Comparison of ENCODE assay signal across 11 mouse cellular contexts in genomic region chr6:115915601-115916445, GRCm38 (mm10). TPM values are rescaled to one million over a fixed set of nuclear protein-coding genes. Genes with fewer than 3 reads are reported as not detected.
A peak's percentile ranks its signal among the peaks of the same experiment; 100 is the strongest.
DNase-seq lines count a peak whose midpoint lies in the region; ATAC-seq and TF ChIP-seq lines count a peak whose summit lies in the region.
"Had no signal": no experiment of that assay in that cellular context is flagged by ENCODE, and none has a peak within 500 bp of the region (broad histone marks: within the 10 kb centered on the region; RNA-seq: fewer than 3 reads in every experiment).

No protein-coding gene starts in this region.

- no peak overlapping the region for H3K4me2 ChIP-seq in kidney, embryonic 16.5 days (replicated peaks; ENCODE audit: low read depth, low read length)
- H3K4me2 ChIP-seq in forebrain, postnatal 0 days (ENCODE audit: low read depth): no peak overlapping the region

- TF ChIP-seq POLR2A in kidney, adult 2 months (IDR thresholded peaks at IDR 0.05; ENCODE audit: low read depth, low read length): no peak

- no peak for TF ChIP-seq CTCF in kidney, adult 2 months (conservative IDR thresholded peaks at IDR 0.05; ENCODE audit: insufficient read depth, insufficient read length, low read depth, low read length)
- TF ChIP-seq CTCF in forebrain, postnatal 0 days (IDR thresholded peaks at IDR 0.05; ENCODE audit: low read depth): no peak

- 26% methylated on average over 17 of the region's 17 CpGs for WGBS in kidney, embryonic 16.5 days
- 57% methylated on average over 17 of the region's 17 CpGs for WGBS in kidney, adult 2 months
- 54% methylated on average over 17 of the region's 17 CpGs for WGBS in forebrain, postnatal 0 days
- WGBS in limb, embryonic 10.5 days: 64% methylated on average over 17 of the region's 17 CpGs

- H3K9ac ChIP-seq in kidney, embryonic 16.5 days (replicated peaks; ENCODE audit: low read length): no peak overlapping the region
- no peak overlapping the region for H3K9ac ChIP-seq in forebrain, postnatal 0 days

- no peak for DNase-seq in kidney, adult 2 months
- DNase-seq in cerebellum, adult 9-11 months: peak; percentile 80
- peak; percentile 46 for DNase-seq in forebrain, postnatal 0 days
- DNase-seq in limb, embryonic 10.5 days (ENCODE audit: low spot score): no peak
- no peak for DNase-seq in c-Kit-positive CD71-positive TER-119-positive erythroid progenitor cells, embryonic 14.5 days (ENCODE audit: low spot score)
- no peak for DNase-seq in adrenal gland, postnatal 10 days
- DNase-seq: kidney, postnatal 14 days had no signal

- H3K36me3 ChIP-seq in kidney, embryonic 16.5 days (ENCODE audit: insufficient read depth, low read length): 0 out of 2 replicates have a peak, but pooled peaks cover 13% of the 10 kb centered on the region
- H3K36me3 ChIP-seq in kidney, adult 2 months (ENCODE audit: control insufficient read depth, insufficient read depth, low read length): no peaks in the 10 kb centered on the region
- H3K36me3 ChIP-seq in forebrain, postnatal 0 days (ENCODE audit: insufficient read depth): peaks cover 3% of the 10 kb centered on the region; the same call in 1 of the 2 replicates
- peaks cover 27% of the 10 kb centered on the region for H3K36me3 ChIP-seq in limb, embryonic 10.5 days

- no peak overlapping the region for H3K4me3 ChIP-seq in kidney, embryonic 16.5 days (ENCODE audit: low read length)
- no peak overlapping the region for H3K4me3 ChIP-seq in kidney, adult 2 months (ENCODE audit: insufficient read depth, low read depth, low read length)
- H3K4me3 ChIP-seq in forebrain, postnatal 0 days (ENCODE audit: low read depth, low read length): no peak overlapping the region
- H3K4me3 ChIP-seq in limb, embryonic 10.5 days: no peak overlapping the region

- H3K27me3 ChIP-seq in kidney, embryonic 16.5 days (ENCODE audit: insufficient read depth, low read length): no peaks in the 10 kb centered on the region
- H3K27me3 ChIP-seq in kidney, adult 2 months (replicated peaks; ENCODE audit: control insufficient read depth, insufficient read depth, low read length): no peaks in the 10 kb centered on the region
- no peaks in the 10 kb centered on the region for H3K27me3 ChIP-seq in forebrain, postnatal 0 days (ENCODE audit: insufficient read depth, low read length)
- no peaks in the 10 kb centered on the region for H3K27me3 ChIP-seq in limb, embryonic 10.5 days (ENCODE audit: low read depth, poor library complexity, severe bottlenecking)

- H3K9me3 ChIP-seq in kidney, embryonic 16.5 days (ENCODE audit: low read length): no peaks in the 10 kb centered on the region
- H3K9me3 ChIP-seq in forebrain, postnatal 0 days (ENCODE audit: low read length): no peaks in the 10 kb centered on the region
- H3K9me3 ChIP-seq in limb, embryonic 10.5 days (replicated peaks): no peaks in the 10 kb centered on the region

- peak overlapping the region; percentile 40; the same call in 1 of the 2 replicates for H3K27ac ChIP-seq in kidney, embryonic 16.5 days (ENCODE audit: low read length)
- no peak overlapping the region for H3K27ac ChIP-seq in kidney, adult 2 months (ENCODE audit: insufficient read depth, low read depth, low read length)
- H3K27ac ChIP-seq in forebrain, postnatal 0 days (ENCODE audit: low read depth, low read length): peak overlapping the region; percentile 71
- H3K27ac ChIP-seq in limb, embryonic 10.5 days: 0 out of 2 replicates have a peak overlapping the region, but pooled peaks have one; percentile 22

- H3K4me1 ChIP-seq in kidney, embryonic 16.5 days (ENCODE audit: insufficient read depth, low read length): peaks cover 27% of the 10 kb centered on the region
- H3K4me1 ChIP-seq in kidney, adult 2 months (ENCODE audit: control insufficient read depth, insufficient read depth, low read length): no peaks in the 10 kb centered on the region
- H3K4me1 ChIP-seq in forebrain, postnatal 0 days (ENCODE audit: insufficient read depth): peaks cover 30% of the 10 kb centered on the region
- H3K4me1 ChIP-seq in limb, embryonic 10.5 days: peaks cover 7% of the 10 kb centered on the region; the same call in 1 of the 2 replicates

- ATAC-seq in kidney, embryonic 16.5 days (ENCODE audit: low FRiP score, low TSS enrichment): no peak
- ATAC-seq in forebrain, postnatal 0 days: peak; percentile 23
- no peak for ATAC-seq in megakaryocyte-erythroid progenitor cell, adult 5-6 weeks (replicated peaks; ENCODE audit: low FRiP score, low TSS enrichment, poor library complexity, severe bottlenecking)

RNA-seq across cellular contexts. Expression of gene Rho, which starts 15.7 kb away (rescaled TPM):
- 0.16 and 0.37 TPM in 2 replicates for polyA plus RNA-seq in kidney, embryonic 16.5 days (2015; fragmentation: Nextera tagmentation; extraction: Ambion mirVana)
- polyA plus RNA-seq in kidney, adult 2 months (2012; rRNA removed): 0.66 and 0.96 TPM in 2 replicates
- total RNA-seq in forebrain, postnatal 0 days (2014; rRNA removed): 0.23 and 0.57 TPM in 2 replicates
- 0.08 TPM in 1 of 2 replicates, not detected in the other for polyA plus RNA-seq in forebrain, postnatal 0 days (2015; fragmentation: Nextera tagmentation; extraction: Ambion mirVana)
- polyA plus RNA-seq in limb, embryonic 10.5 days (2016; fragmentation: Nextera tagmentation; extraction: Ambion mirVana): 0.24 and 0.31 TPM in 2 replicates
- total RNA-seq in adrenal gland, postnatal 10 days (2021): under 1 TPM; 0.39 to 0.42 TPM
- total RNA-seq in megakaryocyte-erythroid progenitor cell, adult 5-6 weeks (2014; fragmentation: Nextera tagmentation): not detected in 2 replicates
- total RNA-seq in megakaryocyte-erythroid progenitor cell, adult 5-6 weeks (2017): not detected in 2 replicates
- total RNA-seq: common myeloid progenitor, adult 5-6 weeks had no signal

RNA-seq across cellular contexts. Expression of gene H1foo, which starts 28.9 kb away (rescaled TPM):
- polyA plus RNA-seq in kidney, embryonic 16.5 days (2015; fragmentation: Nextera tagmentation; extraction: Ambion mirVana): not detected in 2 replicates
- polyA plus RNA-seq in kidney, adult 2 months (2012; rRNA removed): not detected in 2 replicates
- total RNA-seq in forebrain, postnatal 0 days (2014; rRNA removed): not detected in 2 replicates
- not detected in 2 replicates for polyA plus RNA-seq in forebrain, postnatal 0 days (2015; fragmentation: Nextera tagmentation; extraction: Ambion mirVana)
- polyA plus RNA-seq in limb, embryonic 10.5 days (2016; fragmentation: Nextera tagmentation; extraction: Ambion mirVana): not detected in 2 replicates
- not detected for total RNA-seq in adrenal gland, postnatal 10 days (2021)
- total RNA-seq in megakaryocyte-erythroid progenitor cell, adult 5-6 weeks (2014; fragmentation: Nextera tagmentation): not detected in 2 replicates
- total RNA-seq in megakaryocyte-erythroid progenitor cell, adult 5-6 weeks (2017): not detected in 2 replicates
- total RNA-seq: common myeloid progenitor, adult 5-6 weeks had no signal
- polyA plus RNA-seq: stomach, embryonic 14.5 days had no signal

Comparison
In these comparisons a context has a peak if more than half of its experiments do, and no peak if none do; other contexts are left out.
1. DNase-seq: peak in cerebellum, adult 9-11 months (single experiment) and forebrain, postnatal 0 days (single experiment); none in kidney, adult 2 months (single experiment), limb, embryonic 10.5 days (single experiment), c-Kit-positive CD71-positive TER-119-positive erythroid progenitor cells, embryonic 14.5 days (single experiment) and adrenal gland, postnatal 10 days (single experiment).